Mouse (Mus musculus) central nervous system, embryonic 11.5 days (tissue): ENCODE results near the gene Usp34. TPM values are rescaled to one million over a fixed set of nuclear protein-coding genes. Genes with fewer than 3 reads are reported as not detected.

Experiments
- polyA plus RNA-seq: library from polyadenylated mRNA; depleted of rRNA; stranded (reverse); fragments of >200 nt; gene quantifications from 2 replicates; pipeline ENCODE4 v1.2.3, GENCODE M21; 2012; rRNA removed

Usp34 gene
- 25.9 and 45.6 TPM in 2 replicates for polyA plus RNA-seq

GRCm38 (mm10) chr11:23306764-23307565 is at the start of gene Usp34:
Gene Usp34, plus strand, starts transcription at chr11:23306895.

GRCm38 (mm10) chr11:23497718-23498509 is 191.2 kb downstream of the Usp34 start, which contains the start of gene Ahsa2:
Gene Ahsa2, minus strand, starts transcription at chr11:23498030.

GRCm38 (mm10) chr11:23520473-23521205 is 213.9 kb downstream of the Usp34 start, which contains the start of gene 1700093K21Rik:
Gene 1700093K21Rik, minus strand, starts transcription at chr11:23521155.

Other genes with a start within 250 kb of the Usp34 start
- gene Xpo1, start 50.9 kb upstream of the Usp34 start, polyA plus RNA-seq: 89.9 and 161 TPM in 2 replicates
- gene Ahsa2, start 191.1 kb downstream of the Usp34 start, polyA plus RNA-seq: 120 and 226 TPM in 2 replicates
- 0.29 and 0.53 TPM in 2 replicates for gene 1700093K21Rik, start 214.3 kb downstream of the Usp34 start, polyA plus RNA-seq